Mouse (Mus musculus) embryonic facial prominence, embryonic 11.5 days (tissue): ENCODE measurements around the gene Recql5. TPM values are rescaled to one million over a fixed set of nuclear protein-coding genes. Genes with fewer than 3 reads are reported as not detected.

Experiments
- ATAC-seq: fragments of 200-750 bp; cut with Nextera tagmentation; replicated peaks from 2 replicates; pipeline ENCODE4 v1.8.0; 2017; ENCODE audit warnings: low read depth; ENCODE audit not compliant: insufficient number of reproducible peaks, low FRiP score, low TSS enrichment
- DNase-seq: peaks from one replicate; pipeline ENCODE4 v3.0.0-alpha.2; 2015; ENCODE audit warnings: low spot score
- H3K27ac ChIP-seq: fragments of 300-500 bp; sonication (generic); replicated peaks from 2 replicates; pipeline ENCODE4 v1.5.1; 2014; ENCODE audit warnings: mild to moderate bottlenecking, low read depth, low read length, control low read depth
- H3K27me3 ChIP-seq: fragments of 300-500 bp; sonication (generic); 2 replicates; pipeline ENCODE4 v1.6.1; 2014; ENCODE audit warnings: mild to moderate bottlenecking, low read length, moderate library complexity, mixed read lengths; ENCODE audit not compliant: control insufficient read depth, insufficient read depth
- H3K36me3 ChIP-seq: fragments of 300-500 bp; sonication (generic); replicated peaks from 2 replicates; pipeline ENCODE4 v1.6.1; 2014; ENCODE audit warnings: low read depth, mild to moderate bottlenecking, low read length, moderate library complexity, mixed read lengths; ENCODE audit not compliant: control insufficient read depth, insufficient read depth
- H3K4me1 ChIP-seq: fragments of 300-500 bp; sonication (generic); 2 replicates; pipeline ENCODE4 v1.6.1; 2014; ENCODE audit warnings: low read length, mixed read lengths; ENCODE audit not compliant: control insufficient read depth, insufficient read depth
- H3K4me2 ChIP-seq: fragments of 300-500 bp; sonication (generic); 2 replicates; pipeline ENCODE4 v1.6.1; 2014; ENCODE audit warnings: low read depth, mild to moderate bottlenecking, control low read depth, low read length, moderate library complexity
- H3K4me3 ChIP-seq: fragments of 300-500 bp; sonication (generic); 2 replicates; pipeline ENCODE4 v1.5.1; 2014; ENCODE audit warnings: low read depth, low read length, control low read depth
- H3K9ac ChIP-seq: fragments of 300-500 bp; sonication (generic); replicated peaks from 2 replicates; pipeline ENCODE4 v1.6.1; 2014; ENCODE audit warnings: mild to moderate bottlenecking, control low read depth, low read length
- H3K9me3 ChIP-seq: fragments of 300-500 bp; sonication (generic); replicated peaks from 2 replicates; pipeline ENCODE4 v1.6.1; 2016; ENCODE audit warnings: mild to moderate bottlenecking, low read length, inconsistent platforms, mixed read lengths; ENCODE audit not compliant: control insufficient read depth
- WGBS: fragments of 180-500 bp; shearing (Covaris S2); extraction: QIAGEN DNeasy Blood & Tissue Kit; methylation state at CpG from one replicate; pipeline ENCODE4 v1.1.7; 2014; 5-methylcytosine and 5-hydroxymethylcytosine counted together
- polyA plus RNA-seq: library from polyadenylated mRNA; unstranded; fragments of >200 nt; fragmentation: Nextera tagmentation; extraction: Ambion mirVana; gene quantifications from 2 replicates; pipeline ENCODE4 v1.2.1, GENCODE M21; 2014

Recql5 gene
- polyA plus RNA-seq, 1 experiment from 2014 or later: 14.2 TPM

GRCm38 (mm10) chr11:115968731-115969405 lies 35.6 kb upstream of the Recql5 start:
- no peak overlapping the region for H3K27ac ChIP-seq
- ATAC-seq (no peak), DNase-seq (no peak)
- no peak overlapping the region for H3K4me3 ChIP-seq
- no peaks in the 10 kb centered on the region for H3K4me1 ChIP-seq
- H3K9ac ChIP-seq: no peak overlapping the region
- no peak overlapping the region for H3K4me2 ChIP-seq
- H3K27me3 ChIP-seq: peaks cover 4% of the 10 kb centered on the region
- no peaks in the 10 kb centered on the region for H3K9me3 ChIP-seq
- WGBS: 64% methylated on average over 5 of the region's 5 CpGs
- H3K36me3 ChIP-seq: peaks cover 7% of the 10 kb centered on the region

DNA sequence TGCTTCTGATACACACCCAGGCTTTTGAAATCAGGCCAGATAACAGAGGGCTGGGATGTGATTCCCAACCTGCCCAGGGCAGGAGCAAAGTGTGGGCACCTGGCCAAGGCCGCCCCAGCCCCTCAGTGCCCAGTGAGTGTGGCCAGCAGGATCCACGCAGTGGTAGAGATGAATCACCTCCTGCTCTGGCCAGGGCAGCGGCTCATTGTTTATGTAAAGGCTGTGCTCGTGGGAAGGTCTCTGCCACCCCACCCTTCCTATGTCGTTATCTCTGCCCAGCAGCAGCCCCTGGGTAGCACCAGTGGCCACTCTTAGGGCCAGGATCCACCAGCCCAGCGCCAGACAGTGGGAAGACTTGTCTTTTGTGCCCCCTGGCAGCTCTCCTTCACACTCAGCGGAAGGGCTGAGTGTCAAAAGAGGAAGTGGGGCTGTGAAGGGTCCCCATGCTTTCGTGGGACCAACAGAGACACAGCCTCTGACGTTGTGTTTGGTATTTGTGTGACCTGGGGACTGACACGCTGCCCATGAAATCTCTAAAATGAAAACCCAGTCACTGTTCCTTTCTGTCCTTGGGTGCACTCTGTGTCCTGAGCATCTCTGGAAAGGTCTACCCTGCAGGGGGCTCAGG lies 31.8 kb upstream of the Recql5 start:
- Histone ChIP-seq H3K9me3 (no peaks in the 10 kb centered on the region), H3K4me2 (no peak overlapping the region), H3K27ac (no peak overlapping the region), H3K9ac (no peak overlapping the region), H3K27me3 (no peaks in the 10 kb centered on the region), H3K36me3 (peaks cover 12% of the 10 kb centered on the region), H3K4me3 (no peak overlapping the region), H3K4me1 (no peaks in the 10 kb centered on the region)
- ATAC-seq: no peak
- WGBS: 87% methylated on average over 10 of the region's 10 CpGs
- DNase-seq: no peak

- no peak for DNase-seq
- Histone ChIP-seq H3K9ac (no peak overlapping the region), H3K36me3 (peaks cover 12% of the 10 kb centered on the region), H3K27me3 (no peaks in the 10 kb centered on the region), H3K9me3 (no peaks in the 10 kb centered on the region), H3K27ac (no peak overlapping the region), H3K4me1 (no peaks in the 10 kb centered on the region), H3K4me3 (no peak overlapping the region), H3K4me2 (no peak overlapping the region)
- 93% methylated on average over 9 of the region's 9 CpGs for WGBS
- no peak for ATAC-seq
Measured at GRCm38 (mm10) chr11:115962651-115963412, 29.6 kb upstream of the Recql5 start.

- DNase-seq: no peak
- no peak overlapping the region for H3K27ac ChIP-seq
- 97% methylated on average over 9 of the region's 9 CpGs for WGBS
- no peak overlapping the region for H3K4me2 ChIP-seq
- no peaks in the 10 kb centered on the region for H3K4me1 ChIP-seq
- H3K4me3 ChIP-seq: no peak overlapping the region
- no peaks in the 10 kb centered on the region for H3K27me3 ChIP-seq
- H3K9ac ChIP-seq: no peak overlapping the region
- ATAC-seq: no peak
- peaks cover 10% of the 10 kb centered on the region for H3K36me3 ChIP-seq
- no peaks in the 10 kb centered on the region for H3K9me3 ChIP-seq
Measured at GRCm38 (mm10) chr11:115959018-115959417, 25.7 kb upstream of the Recql5 start.

- WGBS: 58% methylated on average over 7 of the region's 7 CpGs
- no peak for DNase-seq
- Histone ChIP-seq H3K27ac (no peak overlapping the region), H3K4me1 (no peaks in the 10 kb centered on the region), H3K4me3 (no peak overlapping the region), H3K27me3 (no peaks in the 10 kb centered on the region), H3K4me2 (no peak overlapping the region), H3K9me3 (no peaks in the 10 kb centered on the region), H3K36me3 (peaks cover 10% of the 10 kb centered on the region), H3K9ac (no peak overlapping the region)
- ATAC-seq: no peak
Measured at GRCm38 (mm10) chr11:115957971-115958370, 24.7 kb upstream of the Recql5 start.

- DNase-seq (peak; percentile 62), ATAC-seq (peak; percentile 65; the same call in 1 of the 2 replicates)
- H3K36me3 ChIP-seq: peaks cover 7% of the 10 kb centered on the region
- H3K4me1 ChIP-seq: no peaks in the 10 kb centered on the region
- H3K9me3 ChIP-seq: no peaks in the 10 kb centered on the region
- no peak overlapping the region for H3K9ac ChIP-seq
- H3K4me2 ChIP-seq: no peak overlapping the region
- H3K27me3 ChIP-seq: no peaks in the 10 kb centered on the region
- no peak overlapping the region for H3K4me3 ChIP-seq
- no peak overlapping the region for H3K27ac ChIP-seq
- WGBS: 19% methylated on average over 4 of the region's 4 CpGs
Measured at GRCm38 (mm10) chr11:115956453-115956852, 23.2 kb upstream of the Recql5 start.

DNA sequence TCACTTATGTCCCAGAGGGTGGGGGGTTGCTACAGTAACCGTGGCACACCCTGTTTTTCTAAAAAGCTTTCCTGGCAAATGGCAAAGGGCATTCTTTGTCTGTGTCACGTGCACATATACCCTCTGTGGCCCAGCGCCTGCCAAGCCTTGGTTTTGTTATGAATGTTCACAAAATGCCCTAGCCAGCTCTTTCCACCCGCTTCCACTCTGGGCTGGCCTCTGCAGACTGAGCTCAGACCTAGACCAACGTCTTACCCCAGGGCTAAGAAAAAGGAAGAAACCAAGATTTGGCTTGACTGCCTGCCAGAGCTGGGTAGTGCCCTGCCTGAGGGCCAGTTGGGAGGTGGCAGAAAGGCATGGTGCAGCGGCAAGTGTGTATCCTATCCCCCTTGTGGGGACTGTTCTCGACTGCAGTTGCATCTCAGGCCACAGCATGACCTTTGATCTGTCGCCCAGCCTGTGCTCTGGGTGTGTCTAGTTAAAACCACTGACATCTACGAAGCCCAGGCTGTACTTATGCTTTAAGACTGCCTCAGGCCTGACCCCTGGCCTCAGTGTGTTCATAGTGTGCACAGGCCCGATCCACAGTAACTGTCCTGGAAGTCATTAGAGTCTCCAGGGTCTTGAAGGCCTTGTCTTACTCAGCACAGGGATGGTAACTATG lies 22.1 kb upstream of the Recql5 start:
- WGBS: 49% methylated on average over 10 of the region's 10 CpGs
- peaks cover 5% of the 10 kb centered on the region for H3K36me3 ChIP-seq
- DNase-seq (no peak), ATAC-seq (no peak)
- no peaks in the 10 kb centered on the region for H3K4me1 ChIP-seq
- H3K4me3 ChIP-seq: no peak overlapping the region
- no peak overlapping the region for H3K27ac ChIP-seq
- H3K9ac ChIP-seq: no peak overlapping the region
- no peak overlapping the region for H3K4me2 ChIP-seq
- no peaks in the 10 kb centered on the region for H3K9me3 ChIP-seq
- H3K27me3 ChIP-seq: no peaks in the 10 kb centered on the region
